Mouse (Mus musculus): ENCODE data around the gene Tbx1. TPM values are rescaled to one million over a fixed set of nuclear protein-coding genes. Genes with fewer than 3 reads are reported as not detected.

Gene Tbx1
- polyA plus RNA-seq, 1 experiment = 0.76 TPM

GRCm38 (mm10) chr16:18587847-18588737 is 2.4 kb downstream of the Tbx1 start:
- no peak for DNase-seq (ENCODE audit: low read depth)

- DNase-seq (ENCODE audit: low read depth) = no peak
Measured at GRCm38 (mm10) chr16:18586906-18587546, 3.4 kb downstream of the Tbx1 start.

GRCm38 (mm10) chr16:18586076-18586905 is 4.2 kb downstream of the Tbx1 start:
- DNase-seq (ENCODE audit: low read depth) = no peak

GRCm38 (mm10) chr16:18585676-18586075 is 4.8 kb downstream of the Tbx1 start:
- DNase-seq (ENCODE audit: low read depth) = no peak

- no peak for DNase-seq (ENCODE audit: low read depth)
Measured at GRCm38 (mm10) chr16:18584901-18585510, 5.5 kb downstream of the Tbx1 start.

GRCm38 (mm10) chr16:18583673-18584357 is 6.7 kb downstream of the Tbx1 start:
- no peak for DNase-seq (ENCODE audit: low read depth)

GRCm38 (mm10) chr16:18583169-18583568 is 7.3 kb downstream of the Tbx1 start:
- DNase-seq (ENCODE audit: low read depth) = no peak

- DNase-seq (ENCODE audit: low read depth) = no peak
Measured at GRCm38 (mm10) chr16:18582426-18583148, 7.9 kb downstream of the Tbx1 start.

- no peak for DNase-seq (ENCODE audit: low read depth)
Measured at GRCm38 (mm10) chr16:18581623-18582205, 8.8 kb downstream of the Tbx1 start.

- no peak for DNase-seq (ENCODE audit: low read depth)
Measured at GRCm38 (mm10) chr16:18581050-18581622, 9.3 kb downstream of the Tbx1 start.

GRCm38 (mm10) chr16:18580389-18580788 is 10.1 kb downstream of the Tbx1 start:
- no peak for DNase-seq (ENCODE audit: low read depth)

- no peak for DNase-seq (ENCODE audit: low read depth)
Measured at GRCm38 (mm10) chr16:18577599-18578160, 12.8 kb downstream of the Tbx1 start.

- no peak for DNase-seq (ENCODE audit: low read depth)
Measured at GRCm38 (mm10) chr16:18577071-18577470, 13.4 kb downstream of the Tbx1 start.

GRCm38 (mm10) chr16:18574196-18574595 is 16.3 kb downstream of the Tbx1 start:
- DNase-seq (ENCODE audit: low read depth) = no peak

GRCm38 (mm10) chr16:18568599-18568998 is 21.9 kb downstream of the Tbx1 start:
- no peak for DNase-seq (ENCODE audit: low read depth)

GRCm38 (mm10) chr16:18564472-18564871 is 26.0 kb downstream of the Tbx1 start:
- DNase-seq (ENCODE audit: low read depth) = no peak

- DNase-seq (ENCODE audit: low read depth) = no peak
Measured at GRCm38 (mm10) chr16:18556461-18556860, 34.0 kb downstream of the Tbx1 start.

- DNase-seq (ENCODE audit: low read depth) = no peak
Measured at GRCm38 (mm10) chr16:18555235-18555935, 35.1 kb downstream of the Tbx1 start.

- DNase-seq (ENCODE audit: low read depth) = no peak
Measured at GRCm38 (mm10) chr16:18554721-18555120, 35.8 kb downstream of the Tbx1 start.

Measured in gonadal fat pad, adult 2 months (tissue).